Mouse (Mus musculus) MEL (cell line): ENCODE results near the gene Gm17455. TPM values are rescaled to one million over a fixed set of nuclear protein-coding genes. Genes with fewer than 3 reads are reported as not detected.

Experiments
- DNase-seq: peaks from one replicate; pipeline ENCODE4 v3.0.0; 2011; ENCODE audit warnings: low read depth, low spot score
- H3K27ac ChIP-seq: 2 replicates; pipeline ENCODE4 v1.5.1; 2012; ENCODE audit warnings: low read depth, mild to moderate bottlenecking, control low read depth, low read length, moderate library complexity; ENCODE audit not compliant: control insufficient read depth
- H3K27me3 ChIP-seq, 2 experiments: fragments of 150-350 bp in 1 of 2; sonication (generic) in 1 of 2; 2 replicates each; pipeline ENCODE4 v1.6.1; 2012; ENCODE audit warnings: low read length in 2 of 2, mild to moderate bottlenecking in 2 of 2, improper control_type of control experiment in 1 of 2, moderate library complexity in 1 of 2; ENCODE audit not compliant: insufficient read depth in 2 of 2, control insufficient read depth in 1 of 2
- H3K36me3 ChIP-seq, 2 experiments: 2 replicates each; pipeline ENCODE4 v1.6.1; 2012 to 2014; ENCODE audit warnings: low read length in 2 of 2, improper control_type of control experiment in 1 of 2, inconsistent platforms in 1 of 2, mild to moderate bottlenecking in 1 of 2; ENCODE audit not compliant: insufficient read depth in 2 of 2, control insufficient read depth in 1 of 2
- H3K4me1 ChIP-seq, 2 experiments: fragments of 150-350 bp in 1 of 2; sonication (generic) in 1 of 2; 2 replicates each; pipeline ENCODE4 v1.6.1; 2012; ENCODE audit warnings: low read length in 2 of 2, improper control_type of control experiment in 1 of 2, mild to moderate bottlenecking in 1 of 2; ENCODE audit not compliant: insufficient read depth in 2 of 2, control insufficient read depth in 1 of 2
- H3K4me3 ChIP-seq, 2 experiments: fragments of 150-350 bp in 1 of 2; sonication (generic) in 1 of 2; 2 replicates each; pipeline ENCODE4 v1.5.1; 2012; ENCODE audit warnings: low read depth in 2 of 2, low read length in 2 of 2, mild to moderate bottlenecking in 2 of 2, moderate library complexity in 2 of 2, control low read depth in 1 of 2, improper control_type of control experiment in 1 of 2; ENCODE audit not compliant: control insufficient read depth in 1 of 2, insufficient read depth in 1 of 2
- H3K79me2 ChIP-seq: 2 replicates; pipeline ENCODE4 v1.6.1; 2012; ENCODE audit warnings: mild to moderate bottlenecking, low read length, moderate library complexity; ENCODE audit not compliant: control insufficient read depth, poor library complexity, insufficient read depth
- H3K9ac ChIP-seq: 2 replicates; pipeline ENCODE4 v1.6.1; 2012; ENCODE audit warnings: low read depth, mild to moderate bottlenecking, control low read depth, low read length, moderate library complexity; ENCODE audit not compliant: control insufficient read depth, poor library complexity, severe bottlenecking
- H3K9me3 ChIP-seq: fragments of 150-350 bp; sonication (generic); replicated peaks from 2 replicates; pipeline ENCODE4 v1.6.1; 2012; ENCODE audit warnings: mild to moderate bottlenecking, low read length, improper control_type of control experiment, moderate library complexity; ENCODE audit not compliant: insufficient read depth
- BHLHE40 ChIP-seq: IDR thresholded peaks from 2 replicates; pipeline ENCODE4 v1.6.1; 2012; ENCODE audit warnings: low read depth, mild to moderate bottlenecking, inconsistent platforms, low read length, improper control_type of control experiment, borderline replicate concordance
- CTCF ChIP-seq, 3 experiments: IDR thresholded peaks in 2 of 3; conservative IDR thresholded peaks in 1 of 3; 2 replicates each; pipeline ENCODE4 v1.5.1; 2011 to 2012; ENCODE audit warnings: low read length in 3 of 3, low read depth in 2 of 3, mild to moderate bottlenecking in 2 of 3, improper control_type of control experiment in 1 of 3, inconsistent platforms in 1 of 3, mixed read lengths in 1 of 3, moderate library complexity in 1 of 3; ENCODE audit not compliant: control insufficient read depth in 1 of 3, insufficient read depth in 1 of 3, poor library complexity in 1 of 3, severe bottlenecking in 1 of 3
- E2F4 ChIP-seq: IDR thresholded peaks from 2 replicates; pipeline ENCODE4 v1.6.1; 2011; ENCODE audit warnings: low read depth, low read length, improper control_type of control experiment, borderline replicate concordance
- ELF1 ChIP-seq: IDR thresholded peaks from 2 replicates; pipeline ENCODE4 v1.6.1; 2014; ENCODE audit warnings: low read depth, mild to moderate bottlenecking, inconsistent platforms, low read length, improper control_type of control experiment, moderate library complexity
- EP300 ChIP-seq, 2 experiments: IDR thresholded peaks; 2 replicates each; pipeline ENCODE4 v1.6.1; 2011; ENCODE audit warnings: improper control_type of control experiment in 2 of 2, low read length in 2 of 2, low read depth in 1 of 2, mild to moderate bottlenecking in 1 of 2
- ETS1 ChIP-seq: IDR thresholded peaks from 2 replicates; pipeline ENCODE4 v1.6.1; 2012; ENCODE audit warnings: low read depth, mild to moderate bottlenecking, inconsistent platforms, low read length, improper control_type of control experiment, moderate library complexity
- HCFC1 ChIP-seq: IDR thresholded peaks from 2 replicates; pipeline ENCODE4 v1.6.1; 2012; ENCODE audit warnings: low read depth, mild to moderate bottlenecking, inconsistent platforms, low read length, improper control_type of control experiment, moderate library complexity
- MAFK ChIP-seq: IDR thresholded peaks from 2 replicates; pipeline ENCODE4 v1.6.1; 2011; ENCODE audit warnings: low read depth, mild to moderate bottlenecking, low read length, improper control_type of control experiment, borderline replicate concordance
- MEF2A ChIP-seq: IDR thresholded peaks from 2 replicates; pipeline ENCODE4 v1.6.1; 2014; ENCODE audit warnings: low read depth, mild to moderate bottlenecking, inconsistent platforms, low read length, improper control_type of control experiment; ENCODE audit not compliant: poor library complexity, insufficient replicate concordance, severe bottlenecking; ENCODE audit errors: extremely low read depth
- NELFE ChIP-seq: IDR thresholded peaks from 2 replicates; pipeline ENCODE4 v1.6.1; 2011; ENCODE audit warnings: low read depth, low read length, improper control_type of control experiment
- NRF1 ChIP-seq: IDR thresholded peaks from 2 replicates; pipeline ENCODE4 v1.6.1; 2014; ENCODE audit warnings: low read depth, mild to moderate bottlenecking, inconsistent platforms, low read length, improper control_type of control experiment, moderate library complexity; ENCODE audit not compliant: poor library complexity, insufficient read depth, severe bottlenecking
- POLR2A ChIP-seq, 2 experiments: IDR thresholded peaks; 2 replicates each; pipeline ENCODE4 v1.6.1; 2011 to 2012; ENCODE audit warnings: low read length in 2 of 2, mild to moderate bottlenecking in 2 of 2, control low read depth in 1 of 2, improper control_type of control experiment in 1 of 2, low read depth in 1 of 2, moderate library complexity in 1 of 2; ENCODE audit not compliant: control insufficient read depth in 1 of 2, insufficient read depth in 1 of 2, poor library complexity in 1 of 2
- POLR2AphosphoS2 ChIP-seq: IDR thresholded peaks from 2 replicates; pipeline ENCODE4 v1.6.1; 2011; ENCODE audit warnings: low read length, improper control_type of control experiment
- RAD21 ChIP-seq: IDR thresholded peaks from 2 replicates; pipeline ENCODE4 v1.6.1; 2011; ENCODE audit warnings: mild to moderate bottlenecking, low read depth, low read length, improper control_type of control experiment
- RCOR1 ChIP-seq: IDR thresholded peaks from 2 replicates; pipeline ENCODE4 v1.6.1; 2012; ENCODE audit warnings: low read depth, mild to moderate bottlenecking, inconsistent platforms, low read length, improper control_type of control experiment
- TAL1 ChIP-seq: IDR thresholded peaks from 2 replicates; pipeline ENCODE4 v1.6.1; 2012; ENCODE audit warnings: mild to moderate bottlenecking, inconsistent platforms, low read length, moderate library complexity, mixed read lengths
- TBP ChIP-seq: IDR thresholded peaks from 2 replicates; pipeline ENCODE4 v1.8.0; 2011; ENCODE audit warnings: low read depth, low read length, improper control_type of control experiment
- TCF12 ChIP-seq: IDR thresholded peaks from 2 replicates; pipeline ENCODE4 v1.6.1; 2014; ENCODE audit warnings: low read depth, mild to moderate bottlenecking, inconsistent platforms, low read length, improper control_type of control experiment, moderate library complexity
- UBTF ChIP-seq: IDR thresholded peaks from 2 replicates; pipeline ENCODE4 v1.6.1; 2012; ENCODE audit warnings: low read depth, mild to moderate bottlenecking, inconsistent platforms, low read length, improper control_type of control experiment, moderate library complexity, borderline replicate concordance; ENCODE audit not compliant: insufficient read depth
- USF1 ChIP-seq: IDR thresholded peaks from 2 replicates; pipeline ENCODE4 v1.6.1; 2014; ENCODE audit warnings: low read depth, mild to moderate bottlenecking, inconsistent platforms, low read length, improper control_type of control experiment, moderate library complexity
- USF2 ChIP-seq, 2 experiments: IDR thresholded peaks; 2 replicates each; pipeline ENCODE4 v1.6.1; 2011 to 2012; ENCODE audit warnings: improper control_type of control experiment in 2 of 2, low read length in 2 of 2, borderline replicate concordance in 1 of 2, inconsistent platforms in 1 of 2, low read depth in 1 of 2, mild to moderate bottlenecking in 1 of 2; ENCODE audit not compliant: insufficient read depth in 1 of 2
- ZC3H11A ChIP-seq: IDR thresholded peaks from 2 replicates; pipeline ENCODE4 v1.6.1; 2012; ENCODE audit warnings: low read depth, mild to moderate bottlenecking, inconsistent platforms, low read length, improper control_type of control experiment
- ZNF384 ChIP-seq: IDR thresholded peaks from 2 replicates; pipeline ENCODE4 v1.6.1; 2012; ENCODE audit warnings: low read depth, mild to moderate bottlenecking, inconsistent platforms, low read length, improper control_type of control experiment
- polyA plus RNA-seq, 2 experiments: library from polyadenylated mRNA; stranded (reverse) in 1 of 2; unstranded in 1 of 2; fragments of >175 nt in 1 of 2; fragments of >200 nt in 1 of 2; gene quantifications; 2 replicates each; pipeline versions ENCODE4 v1.2.1 to v1.2.4; 2012; ENCODE audit warnings: low replicate concordance in 2 of 2, low read depth in 1 of 2; ENCODE audit not compliant: insufficient read length in 2 of 2, insufficient read depth in 1 of 2, missing spikeins in 1 of 2
- total RNA-seq: library from RNA; depleted of rRNA; stranded (reverse); fragments of 300-350 nt; gene quantifications from 2 replicates; pipeline ENCODE4 v1.2.3, GENCODE M21; 2012

Gene Gm17455
- total and polyA plus RNA-seq, 3 experiments = not detected

DNA sequence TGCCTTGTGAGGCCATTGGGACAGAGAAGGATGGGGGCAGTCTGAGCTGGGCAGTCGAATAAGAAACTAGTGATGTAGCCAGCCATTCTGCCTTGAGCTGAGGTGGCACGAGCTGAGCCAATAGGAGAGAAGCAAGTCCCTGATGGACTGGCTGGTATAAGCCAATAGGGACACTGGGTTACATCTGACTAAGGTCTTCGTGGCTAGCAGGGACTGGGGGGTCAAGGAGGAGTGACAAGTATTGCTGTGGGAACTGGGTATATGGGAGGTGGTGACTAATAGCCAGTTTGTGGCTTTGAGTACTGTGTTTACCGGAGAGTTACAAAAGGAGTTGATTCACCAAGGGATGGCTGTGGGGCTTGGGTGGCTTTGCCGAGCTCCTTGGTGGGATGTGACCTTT lies 3.9 kb upstream of the Gm17455 start:
- DNase-seq = no peak
- no peak overlapping the region for H3K4me3 ChIP-seq
- no peaks in the 10 kb centered on the region for H3K9me3 ChIP-seq
- no peak overlapping the region for H3K27ac ChIP-seq
- H3K79me2 ChIP-seq = no peaks in the 10 kb centered on the region
- no peaks in the 10 kb centered on the region for H3K27me3 ChIP-seq
- no peaks in the 10 kb centered on the region for H3K36me3 ChIP-seq
- peaks cover 0 to 3% of the 10 kb centered on the region in 2 experiments; a peak in 1 of 4 replicates for H3K4me1 ChIP-seq
- no peak for TF ChIP-seq TCF12
- TF ChIP-seq ZNF384 = no peak
- no peak for TF ChIP-seq EP300 (IDR thresholded peaks at IDR 0.05; ENCODE audit: low read depth in 1 of 2, low read length in 2 of 2)
- no peak for TF ChIP-seq ETS1
- TF ChIP-seq ZC3H11A = no peak
- TF ChIP-seq UBTF = no peak
- TF ChIP-seq POLR2AphosphoS2 = no peak
- no peak for TF ChIP-seq NELFE
- no peak for TF ChIP-seq CTCF (IDR thresholded peaks at IDR 0.05 in 2 of 3, conservative IDR thresholded peaks at IDR 0.05 in 1 of 3; ENCODE audit: control insufficient read depth in 1 of 3, insufficient read depth in 1 of 3, low read depth in 2 of 3, low read length in 3 of 3, poor library complexity in 1 of 3, severe bottlenecking in 1 of 3)
- no peak for TF ChIP-seq USF1
- TF ChIP-seq NRF1 = no peak
- TF ChIP-seq POLR2A (IDR thresholded peaks at IDR 0.05; ENCODE audit: control insufficient read depth in 1 of 2, insufficient read depth in 1 of 2, low read depth in 1 of 2, low read length in 2 of 2, poor library complexity in 1 of 2) = no peak
- no peak for TF ChIP-seq MEF2A
- TF ChIP-seq RCOR1 = no peak
- TF ChIP-seq, all 39 proteins: peak for 0
- no peak overlapping the region for H3K9ac ChIP-seq

DNA sequence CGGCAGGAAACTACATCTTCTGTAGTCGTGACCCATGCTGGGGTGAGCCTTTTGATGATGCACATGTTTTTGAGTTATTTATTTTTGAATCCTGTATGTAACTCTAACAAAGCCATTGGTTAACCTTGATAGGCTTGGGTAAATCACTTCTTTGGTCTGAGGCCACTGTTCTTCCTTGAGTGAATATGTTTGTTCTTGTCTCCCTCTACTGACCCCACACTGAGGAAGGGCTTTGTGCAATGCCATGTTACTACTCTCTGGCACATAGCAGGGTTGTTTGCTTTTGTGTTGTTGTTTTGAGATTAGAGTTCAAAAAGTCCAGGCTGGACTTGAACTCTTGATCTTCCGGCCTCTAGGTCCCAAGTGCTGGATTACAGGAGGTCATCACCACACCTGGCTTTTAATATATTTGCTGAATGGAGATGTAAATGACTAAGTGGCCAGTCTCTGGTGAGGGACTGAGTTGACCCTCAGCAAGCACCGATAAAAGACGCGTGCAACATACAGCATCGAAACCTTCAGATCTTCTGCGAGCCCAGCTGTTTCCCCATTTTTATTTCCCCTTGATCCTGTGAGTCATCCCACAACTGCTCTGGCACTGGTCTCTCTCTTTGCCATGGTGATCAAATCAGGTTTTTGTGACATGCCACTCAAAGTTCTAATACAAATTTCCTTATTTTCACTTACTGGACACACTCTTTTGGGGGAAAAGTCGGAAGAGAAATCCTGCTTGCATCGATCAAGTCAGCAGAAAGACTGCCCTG lies 1.3 kb upstream of the Gm17455 start:
- DNase-seq = peak; percentile 10
- Histone ChIP-seq H3K79me2 (no peaks in the 10 kb centered on the region), H3K4me3 (no peak overlapping the region), H3K27ac (no peak overlapping the region), H3K9ac (no peak overlapping the region), H3K27me3 (no peaks in the 10 kb centered on the region), H3K9me3 (no peaks in the 10 kb centered on the region), H3K36me3 (no peaks in the 10 kb centered on the region), H3K4me1 (peaks cover 0 to 3% of the 10 kb centered on the region in 2 experiments; a peak in 1 of 4 replicates)
- no peak for TF ChIP-seq POLR2AphosphoS2
- TF ChIP-seq TAL1 = no peak
- TF ChIP-seq USF2 (IDR thresholded peaks at IDR 0.05; ENCODE audit: borderline replicate concordance in 1 of 2, insufficient read depth in 1 of 2, low read depth in 1 of 2, low read length in 2 of 2) = no peak
- TF ChIP-seq EP300 (IDR thresholded peaks at IDR 0.05; ENCODE audit: low read depth in 1 of 2, low read length in 2 of 2) = no peak
- TF ChIP-seq POLR2A (IDR thresholded peaks at IDR 0.05; ENCODE audit: control insufficient read depth in 1 of 2, insufficient read depth in 1 of 2, low read depth in 1 of 2, low read length in 2 of 2, poor library complexity in 1 of 2) = no peak
- no peak for TF ChIP-seq RAD21
- no peak for TF ChIP-seq ZC3H11A
- TF ChIP-seq MEF2A = no peak
- no peak for TF ChIP-seq USF1
- TF ChIP-seq UBTF = no peak
- no peak for TF ChIP-seq BHLHE40
- no peak for TF ChIP-seq ETS1
- TF ChIP-seq RCOR1 = no peak
- TF ChIP-seq E2F4 = no peak
- no peak for TF ChIP-seq MAFK
- TF ChIP-seq CTCF (IDR thresholded peaks at IDR 0.05 in 2 of 3, conservative IDR thresholded peaks at IDR 0.05 in 1 of 3; ENCODE audit: control insufficient read depth in 1 of 3, insufficient read depth in 1 of 3, low read depth in 2 of 3, low read length in 3 of 3, poor library complexity in 1 of 3, severe bottlenecking in 1 of 3) = no peak; a peak in 1 of 6 replicates
- TF ChIP-seq HCFC1 = no peak
- no peak for TF ChIP-seq ELF1
- TF ChIP-seq TBP = no peak
